Mouse (Mus musculus): ENCODE measurements around the gene Narf. TPM values are rescaled to one million over a fixed set of nuclear protein-coding genes. Genes with fewer than 3 reads are reported as not detected.

Narf gene
- polyA plus RNA-seq, 2 experiments from 2014 or later: 20.6 to 33.3 TPM

DNA sequence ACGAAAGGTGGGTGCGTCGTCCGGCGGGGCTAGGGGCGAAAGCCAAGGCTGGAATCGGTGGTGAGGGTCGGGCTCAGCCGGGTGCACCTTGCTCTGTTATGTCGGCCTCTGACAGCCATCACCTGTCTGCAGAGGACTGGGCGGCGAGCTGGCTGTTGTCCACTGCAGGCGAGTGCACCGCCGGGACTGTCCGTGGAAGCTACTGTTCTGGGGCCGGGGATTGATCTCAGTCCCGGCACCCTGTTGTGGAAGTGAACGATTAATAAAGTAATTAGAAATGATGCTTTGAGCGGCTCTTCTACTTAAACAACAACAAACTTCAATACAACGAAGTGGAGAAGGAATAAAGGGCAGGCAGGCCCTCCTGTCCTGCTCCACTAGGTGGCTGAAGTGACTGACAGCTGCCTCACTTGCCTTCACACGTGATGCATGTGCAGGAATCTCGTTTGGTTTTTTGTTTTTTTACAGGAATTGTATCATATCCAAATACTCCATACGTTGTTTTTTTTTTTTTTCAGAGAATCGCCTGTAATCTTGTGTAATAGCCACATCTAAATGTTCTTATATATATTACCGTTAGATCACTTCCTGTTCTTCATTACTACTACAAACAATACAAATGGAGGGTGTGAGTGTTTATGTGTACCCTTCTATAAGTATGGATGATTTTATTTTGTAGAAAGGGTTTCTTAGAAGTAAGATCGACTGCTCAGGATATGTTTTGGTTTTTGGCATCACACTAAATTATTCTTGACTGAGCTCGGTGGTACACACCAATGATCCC is 484 bp downstream of the Narf start:
- ATAC-seq: peak; percentile 4

DNA sequence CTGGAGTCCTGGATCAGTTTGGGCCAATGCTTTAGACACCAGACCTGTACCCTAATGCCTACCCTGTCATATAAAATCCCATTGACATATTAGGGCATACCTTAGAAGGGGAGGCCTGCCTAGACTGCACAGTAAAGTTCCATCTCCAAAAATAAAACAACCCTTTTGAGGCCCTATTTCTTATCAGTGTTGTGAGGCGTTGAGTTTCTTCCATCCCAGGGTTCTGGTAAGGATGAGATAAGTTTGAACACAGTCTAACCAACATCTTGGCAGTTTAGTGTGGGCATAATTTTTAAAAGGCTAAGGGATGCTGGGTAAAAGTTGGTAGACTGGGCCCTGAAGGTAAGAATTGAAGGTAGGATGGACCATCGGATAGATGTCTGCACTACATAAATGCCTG is 2.6 kb downstream of the Narf start:
- ATAC-seq: no peak

DNA sequence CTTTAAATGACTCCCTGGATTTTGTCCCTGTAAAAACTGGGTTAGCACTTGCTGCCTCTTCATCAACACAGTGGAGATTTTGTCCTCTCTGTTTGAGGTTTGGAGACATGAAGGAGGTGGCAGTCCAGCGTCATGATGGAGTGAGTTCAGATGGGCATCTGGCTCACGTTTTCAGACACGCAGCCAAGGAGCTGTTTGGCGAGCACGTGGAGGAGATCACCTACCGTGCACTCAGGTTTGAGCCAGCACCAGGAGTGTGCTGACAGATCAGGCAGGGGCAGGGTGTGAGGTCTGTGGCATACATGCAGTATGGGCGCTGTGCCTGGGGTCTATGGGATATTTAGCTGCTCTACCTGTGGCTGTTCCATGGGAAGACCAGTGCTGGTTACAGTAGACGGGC is 13.1 kb downstream of the Narf start:
- no peak for ATAC-seq

DNA sequence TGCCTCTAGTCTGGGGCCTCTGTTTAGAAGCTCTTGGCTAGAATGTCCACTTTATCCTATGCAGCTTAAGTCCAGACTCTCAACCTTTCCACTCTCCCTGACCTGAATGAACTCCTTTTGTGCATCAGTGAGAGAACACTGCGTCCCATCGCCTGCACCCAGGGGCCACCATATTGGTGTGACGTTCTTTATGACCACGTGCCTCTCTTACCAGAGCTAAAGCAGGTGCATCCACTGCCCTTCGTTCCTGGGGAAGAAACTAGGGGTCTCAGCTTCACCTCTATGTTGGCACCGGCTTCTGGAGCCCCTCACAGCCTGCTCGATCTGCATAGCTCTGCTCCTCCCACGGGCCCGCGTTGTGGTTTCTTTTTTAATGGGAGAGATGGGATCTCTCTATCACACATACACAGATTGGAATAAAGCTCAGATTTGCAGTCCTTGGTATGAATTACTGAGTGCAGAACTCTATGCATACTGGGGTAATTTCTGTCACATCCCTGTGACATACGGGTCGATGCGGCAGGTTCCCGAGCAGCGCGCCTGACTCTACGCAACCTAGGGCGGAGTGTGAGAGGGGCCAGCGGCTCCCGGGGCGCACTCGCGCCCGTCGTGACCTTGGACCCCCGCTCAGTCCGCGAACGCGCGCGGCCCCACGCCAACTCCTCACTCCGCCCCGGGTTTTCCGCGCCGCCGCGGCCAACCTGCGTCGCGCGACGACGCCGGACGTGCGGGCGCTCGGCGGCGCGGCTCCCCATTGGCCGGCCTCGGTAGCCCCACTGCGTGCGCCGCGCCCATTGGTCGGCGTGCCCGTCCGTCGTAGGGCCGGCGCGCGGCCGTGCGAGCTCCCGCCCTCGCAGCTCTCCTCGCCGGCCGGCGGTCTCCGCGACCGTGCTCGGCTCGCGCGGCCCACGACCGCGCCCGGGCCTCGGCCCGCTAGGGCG is 22.4 kb downstream of the Narf start, which contains the start of gene Foxk2:
Gene Foxk2 (plus strand): TSS at position 831 of the 941 bp plus-strand sequence.
- peak; percentile 92 for ATAC-seq

DNA sequence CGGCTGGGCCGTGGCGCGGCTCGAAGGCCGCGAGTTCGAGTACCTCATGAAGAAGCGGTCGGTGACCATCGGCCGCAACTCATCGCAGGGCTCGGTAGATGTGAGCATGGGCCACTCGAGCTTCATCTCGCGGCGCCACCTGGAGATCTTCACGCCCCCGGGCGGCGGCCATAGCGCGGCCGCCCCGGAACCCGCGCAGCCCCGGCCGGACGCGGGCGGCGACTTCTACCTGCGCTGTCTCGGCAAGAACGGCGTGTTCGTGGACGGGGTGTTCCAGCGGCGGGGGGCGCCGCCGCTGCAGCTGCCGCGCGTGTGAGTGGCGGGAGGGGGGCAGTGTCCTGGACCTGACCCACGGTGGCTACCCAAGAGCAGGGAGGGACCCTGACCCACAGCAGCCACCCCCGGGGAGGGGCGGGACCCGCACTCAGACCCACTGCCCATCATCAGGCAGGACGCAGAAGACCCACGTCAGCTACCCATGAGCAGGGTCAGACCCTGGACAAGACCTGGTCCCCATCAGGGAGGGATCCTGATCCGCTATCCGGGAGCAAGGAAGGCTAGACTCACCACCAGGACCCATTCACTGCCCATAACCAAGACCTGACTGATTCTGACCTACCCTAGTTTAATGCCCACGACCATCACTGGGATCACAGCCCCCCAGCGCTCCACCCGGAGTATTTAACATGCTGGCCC is 23.3 kb downstream of the Narf start:
- no peak for ATAC-seq

DNA sequence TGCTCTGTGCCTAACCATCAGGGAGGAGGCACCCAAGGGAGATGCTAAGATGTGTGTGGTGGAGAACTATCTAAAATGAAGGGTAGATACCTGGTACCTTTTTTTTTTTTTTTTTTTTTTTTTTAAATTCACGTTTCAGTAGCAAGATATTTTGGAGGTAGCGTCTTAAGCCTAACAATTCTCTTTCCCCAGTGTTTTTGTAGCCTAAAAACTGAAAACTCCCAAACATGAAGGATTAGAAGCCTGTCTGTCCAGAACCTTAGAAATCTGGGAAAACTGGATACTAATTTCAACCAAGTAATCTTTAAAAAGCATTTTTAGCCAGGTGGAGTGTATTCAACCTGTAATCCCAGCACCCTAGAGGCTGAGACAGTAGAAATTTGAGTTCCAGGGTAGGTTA is 24.0 kb downstream of the Narf start:
- no peak for ATAC-seq

DNA sequence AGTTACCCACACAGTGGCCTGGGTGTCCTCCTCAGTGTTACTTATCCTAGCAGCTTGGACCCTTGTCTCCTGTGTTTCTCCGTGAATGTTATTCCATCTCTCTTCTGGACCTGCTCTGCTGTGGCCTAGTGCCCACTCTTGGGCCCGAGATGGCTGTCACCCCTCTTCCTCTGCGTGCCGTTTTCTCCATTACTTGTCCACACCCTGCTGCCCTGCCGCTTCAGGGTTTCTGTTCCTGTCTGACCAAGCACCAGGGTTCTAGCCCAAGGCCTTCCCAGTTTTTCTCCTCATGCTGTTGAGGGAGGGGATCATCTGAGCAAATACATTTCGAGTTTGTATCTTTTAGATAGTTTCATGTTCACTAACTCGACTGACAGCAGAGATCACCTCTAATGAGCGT is 40.5 kb downstream of the Narf start:
- no peak for ATAC-seq

DNA sequence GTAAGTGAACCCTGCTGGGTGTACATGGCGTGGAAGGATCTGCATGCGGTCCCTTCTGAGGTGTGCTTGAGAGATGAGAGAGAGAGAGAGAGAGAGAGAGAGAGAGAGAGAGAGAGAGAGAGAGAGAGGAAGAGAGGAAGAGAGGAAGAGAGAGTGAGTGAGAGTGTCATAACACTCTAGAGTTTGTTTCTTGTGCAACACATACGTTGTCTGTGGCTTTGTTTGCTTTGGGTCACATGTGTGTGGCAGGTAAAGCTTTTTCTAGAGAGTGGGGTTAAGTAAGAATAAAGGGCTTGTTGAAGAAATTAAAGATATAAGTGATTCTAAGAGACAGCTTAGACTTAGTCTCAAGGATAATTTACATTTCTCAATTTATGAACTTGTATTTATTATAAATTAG is 41.0 kb downstream of the Narf start:
- ATAC-seq: no peak

DNA sequence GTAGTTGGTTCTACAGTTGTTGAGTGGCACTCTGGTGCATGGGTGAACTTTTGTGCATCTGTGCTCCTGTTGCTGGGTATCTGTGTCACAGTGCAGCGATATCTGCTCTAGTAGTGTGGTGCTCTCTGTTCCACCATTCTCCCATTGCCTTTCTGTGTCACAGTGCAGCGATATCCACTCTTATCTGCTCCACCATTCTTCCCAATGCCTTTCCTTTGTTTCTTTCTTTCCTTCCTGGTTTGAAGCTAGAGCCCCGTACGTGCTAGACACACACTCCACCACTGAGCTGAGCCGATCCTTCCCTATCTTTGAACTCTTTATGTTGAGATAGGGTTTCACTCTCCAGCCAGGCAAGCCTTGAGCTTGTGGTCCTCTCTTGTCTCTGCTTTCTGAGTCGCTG is 45.9 kb downstream of the Narf start:
- no peak for ATAC-seq

DNA sequence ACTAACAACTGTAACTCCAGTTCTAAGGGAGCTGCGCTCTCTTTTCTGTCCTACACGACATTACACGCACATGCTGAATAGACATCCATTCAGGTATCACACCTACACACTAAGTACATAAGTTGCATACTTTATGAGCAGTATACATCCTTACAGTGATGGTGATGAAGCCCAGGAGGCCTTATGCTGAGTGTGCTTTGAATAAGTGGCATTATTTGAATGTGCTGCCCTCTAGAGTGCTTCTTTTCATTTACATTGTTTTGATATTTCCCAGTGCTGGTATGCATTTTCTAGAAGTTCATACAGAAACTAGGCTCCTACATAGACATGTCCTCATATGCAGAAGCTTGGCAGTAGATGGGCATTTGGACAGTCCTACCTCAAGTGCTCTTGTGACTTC is 52.8 kb downstream of the Narf start:
- no peak for ATAC-seq

DNA sequence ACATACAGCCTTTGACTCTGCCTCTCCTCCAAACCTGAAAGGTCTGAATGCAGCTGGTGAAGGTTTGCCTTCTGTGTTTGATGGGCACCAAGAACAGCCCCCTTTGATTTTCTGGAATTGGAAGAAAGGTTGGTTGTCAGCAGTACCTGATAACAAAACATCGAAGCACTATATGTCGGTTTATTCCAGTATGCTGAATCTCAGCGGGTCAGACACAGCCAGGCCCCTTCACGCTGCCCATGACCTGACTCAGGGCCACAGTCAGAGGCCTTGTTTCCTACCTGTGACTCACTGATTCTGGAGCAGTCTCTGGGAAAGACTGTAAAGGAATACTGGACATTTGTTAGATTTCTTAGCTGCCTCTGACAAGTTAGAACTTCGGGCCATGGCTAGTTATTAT is 57.7 kb downstream of the Narf start:
- no peak for ATAC-seq

DNA sequence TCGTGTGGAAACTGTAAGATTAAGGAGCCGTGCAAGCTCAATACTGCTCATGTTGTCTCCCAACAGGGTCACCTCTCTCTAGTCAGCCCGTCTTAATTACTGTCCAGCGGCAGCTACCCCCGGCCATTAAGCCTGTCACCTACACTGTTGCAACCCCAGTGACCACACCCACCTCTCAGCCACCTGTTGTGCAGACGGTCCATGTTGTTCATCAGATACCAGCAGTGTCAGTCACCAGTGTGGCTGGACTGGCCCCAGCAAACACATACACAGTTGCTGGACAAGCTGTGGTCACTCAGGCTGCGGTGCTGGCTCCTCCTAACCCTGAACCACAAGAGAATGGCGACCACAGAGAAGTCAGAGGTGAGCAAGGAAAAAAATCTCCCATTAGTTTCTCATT is 61.4 kb downstream of the Narf start:
- ATAC-seq: no peak

DNA sequence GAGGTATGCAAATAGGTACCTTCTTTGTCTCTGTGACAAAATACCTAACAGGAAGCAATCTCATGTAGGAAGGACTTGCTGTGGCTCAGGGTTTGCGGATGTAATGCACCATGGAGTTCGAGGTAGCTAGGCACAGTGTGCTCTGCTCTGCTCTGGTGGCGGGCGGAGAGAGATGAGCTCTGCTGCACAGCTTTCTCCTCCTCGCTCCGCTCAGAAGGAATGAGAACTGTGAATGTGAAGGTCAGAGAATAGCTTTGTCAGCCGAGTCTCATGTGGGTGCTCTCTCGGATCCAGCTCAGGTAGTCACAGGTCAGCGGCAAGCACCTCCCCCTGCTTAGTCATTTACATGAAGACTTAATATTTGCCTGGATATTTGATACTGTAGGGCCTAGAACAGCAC is 63.2 kb downstream of the Narf start:
- ATAC-seq: no peak

DNA sequence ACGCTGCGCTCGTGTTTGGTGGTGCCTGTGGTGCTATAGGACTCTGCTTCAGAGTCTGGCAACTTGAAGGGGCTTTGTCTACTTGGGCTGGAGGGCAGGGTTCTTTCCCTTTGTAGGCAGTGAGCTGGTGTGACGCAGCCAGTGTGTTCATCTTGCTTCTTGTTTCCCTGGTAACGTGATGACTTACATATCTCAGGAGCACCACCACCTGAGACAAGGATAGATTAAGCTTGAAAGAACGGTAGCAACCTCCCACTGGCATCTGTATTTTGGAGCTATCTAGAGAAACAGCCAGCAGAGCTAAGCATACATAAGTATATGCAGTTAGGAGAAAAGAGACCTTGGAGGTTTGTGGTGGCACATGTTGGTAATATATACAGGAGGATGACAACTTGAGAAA is 68.3 kb downstream of the Narf start:
- ATAC-seq: no peak

Other genes with a start within 250 kb of the Narf start
- 10 to 100 TPM; 57.0 to 62.6 TPM for gene Csnk1d, start 245.9 kb upstream of the Narf start, polyA plus RNA-seq (2017; shearing (Covaris generic))
- 100 to 1,000 TPM in 1 of 2 experiments, 10 to 100 TPM in 1; 84.3 to 121 TPM for gene Cd7, start 197.8 kb upstream of the Narf start, polyA plus RNA-seq (2017; shearing (Covaris generic))
- not detected for gene Sectm1b, start 173.7 kb upstream of the Narf start, polyA plus RNA-seq (2017; shearing (Covaris generic))
- not detected for gene Sectm1a, start 156.0 kb upstream of the Narf start, polyA plus RNA-seq (2017; shearing (Covaris generic))
- gene Tex19.2, start 118.6 kb upstream of the Narf start, polyA plus RNA-seq (2017; shearing (Covaris generic)): not detected
- not detected for gene Tex19.1, start 91.1 kb upstream of the Narf start, polyA plus RNA-seq (2017; shearing (Covaris generic))
- not detected for gene Uts2r, start 77.0 kb upstream of the Narf start, polyA plus RNA-seq (2017; shearing (Covaris generic))
- 1 to 10 TPM; 1.5 to 2.1 TPM for gene Hexdc, start 32.8 kb upstream of the Narf start, polyA plus RNA-seq (2017; shearing (Covaris generic))
- 1 to 10 TPM; 4.4 to 4.7 TPM for gene Ogfod3, start 32.5 kb upstream of the Narf start, polyA plus RNA-seq (2017; shearing (Covaris generic))
- gene Cybc1, start 7.9 kb upstream of the Narf start, polyA plus RNA-seq (2017; shearing (Covaris generic)): 10 to 100 TPM; 66.8 to 78.7 TPM
- 1 to 10 TPM; 5.3 to 6.3 TPM for gene Foxk2, start 22.7 kb downstream of the Narf start, polyA plus RNA-seq (2017; shearing (Covaris generic))
- 10 to 100 TPM; 22.2 to 25.7 TPM for gene Wdr45b, start 117.2 kb downstream of the Narf start, polyA plus RNA-seq (2017; shearing (Covaris generic))
- gene Rab40b, start 151.0 kb downstream of the Narf start, polyA plus RNA-seq (2017; shearing (Covaris generic)): not detected
- 1 to 10 TPM; 6.3 to 9.8 TPM for gene Fn3krp, start 184.1 kb downstream of the Narf start, polyA plus RNA-seq (2017; shearing (Covaris generic))
- gene Fn3k, start 197.7 kb downstream of the Narf start, polyA plus RNA-seq (2017; shearing (Covaris generic)): under 1 TPM in 1 of 2 experiments, not detected in 1; 0.23 TPM
- 10 to 100 TPM; 24.3 to 26.2 TPM for gene Tbcd, start 214.7 kb downstream of the Narf start, polyA plus RNA-seq (2017; shearing (Covaris generic))

Measured in activated CD4-positive, CD25-positive, alpha-beta regulatory T cell, adult 4 months (primary cell).